Mouse (Mus musculus) myocyte (in vitro differentiated cells): ENCODE measurements around the gene Sdhb.

Source experiments
- MAX ChIP-seq: IDR thresholded peaks from one replicate; pipeline ENCODE4 v1.6.1; 2011; ENCODE audit warnings: low read depth, mild to moderate bottlenecking, control low read depth
- MYOD1 ChIP-seq, 3 experiments: IDR thresholded peaks; one replicate each; pipeline ENCODE4 v1.6.1; 2011; ENCODE audit warnings: control low read depth in 2 of 3, low read depth in 2 of 3, mild to moderate bottlenecking in 2 of 3, moderate library complexity in 1 of 3; ENCODE audit not compliant: insufficient read length in 2 of 3, control insufficient read depth in 1 of 3
- POLR2A ChIP-seq: IDR thresholded peaks from one replicate; pipeline ENCODE4 v1.6.1; 2011; ENCODE audit warnings: low read depth, mild to moderate bottlenecking, control low read depth, moderate library complexity; ENCODE audit not compliant: insufficient read length
- TCF12 ChIP-seq: IDR thresholded peaks from one replicate; pipeline ENCODE4 v1.6.1; 2011; ENCODE audit warnings: mild to moderate bottlenecking, control low read depth; ENCODE audit not compliant: poor library complexity, insufficient read depth, severe bottlenecking

DNA sequence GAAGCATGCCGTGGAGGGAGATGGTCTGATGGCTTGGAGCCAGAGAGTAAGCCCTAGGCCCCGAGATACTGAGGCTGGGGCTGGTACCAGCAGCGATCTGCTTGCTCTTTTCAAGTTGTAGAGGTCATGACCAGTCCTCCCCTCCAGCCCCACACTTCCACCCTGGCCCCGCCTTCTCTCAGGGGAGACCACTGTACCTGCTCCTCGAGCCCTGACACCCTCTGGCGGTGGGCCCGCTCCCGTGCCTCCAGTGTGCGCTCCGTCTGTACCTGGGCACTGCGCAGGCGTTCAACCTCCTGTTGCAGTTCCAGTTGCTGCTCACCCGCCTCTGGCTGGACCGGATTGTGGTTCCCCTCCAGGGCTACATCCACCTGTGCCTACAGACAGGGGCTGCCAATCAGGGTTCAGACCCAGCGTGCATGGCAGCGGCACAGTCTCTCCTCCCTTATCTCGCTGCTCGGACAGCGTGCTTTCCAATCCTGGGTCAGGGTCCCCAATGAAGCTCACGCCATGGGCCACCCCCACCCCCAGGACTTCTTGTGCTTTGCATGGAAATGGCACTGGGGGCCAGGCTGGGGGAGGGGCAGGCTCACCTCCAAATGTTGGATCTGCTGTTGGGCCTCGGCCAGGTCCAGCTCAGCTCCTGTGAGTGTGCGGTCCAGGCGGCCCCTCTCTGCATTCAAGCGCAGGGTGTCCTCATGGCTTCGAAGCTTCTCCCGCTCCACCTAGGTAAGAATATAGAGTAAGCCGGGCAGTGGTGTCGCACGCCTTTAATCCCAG lies 56.8 kb downstream of the Sdhb start:
- TF ChIP-seq MAX (no peak), POLR2A (no peak), MYOD1 (IDR thresholded peaks at IDR 0.05; ENCODE audit: control insufficient read depth in 1 of 3, insufficient read length in 2 of 3, low read depth in 2 of 3) (no peak), TCF12 (no peak)
